26 mouse cellular contexts compared by ENCODE assay signal in genomic region chr15:11411846-11412245, GRCm38 (mm10).
"Had no signal": no experiment of that assay in that cellular context is flagged by ENCODE, and none has a peak within 500 bp of the region (broad histone marks: within the 10 kb centered on the region; RNA-seq: fewer than 3 reads in every experiment).

No protein-coding gene starts in this region.

- ATAC-seq: hindbrain, postnatal 0 days; intestine, embryonic 16.5 days; liver, embryonic 12.5 days had no signal

- H3K4me3 ChIP-seq: gastrocnemius, adult 2 months; heart, embryonic 10.5 days; heart, embryonic 12.5 days; hindbrain, embryonic 10.5 days; hindbrain, embryonic 12.5 days; hindbrain, embryonic 15.5 days; kidney, embryonic 15.5 days; limb, embryonic 12.5 days; limb, embryonic 15.5 days; liver, embryonic 12.5 days had no signal

- DNase-seq: gastrocnemius, adult 2 months; gastrocnemius, postnatal 10 days; gastrocnemius, postnatal 25 days; heart, adult 18-20 months; heart, postnatal 10 days; heart, postnatal 4 days; kidney, adult 11 months; kidney, adult 2 months; kidney, adult 9 months; kidney, postnatal 10 days; kidney, postnatal 36 days; layer of hippocampus, adult 9-11 months; layer of hippocampus, postnatal 36 days; left cerebral cortex, postnatal 4 days had no signal

- H3K4me2 ChIP-seq: heart, embryonic 12.5 days; hindbrain, embryonic 12.5 days; hindbrain, embryonic 15.5 days; kidney, embryonic 15.5 days; limb, embryonic 12.5 days; limb, embryonic 15.5 days; liver, embryonic 12.5 days had no signal

- H3K36me3 ChIP-seq: heart, embryonic 10.5 days; heart, embryonic 12.5 days; hindbrain, embryonic 10.5 days; hindbrain, embryonic 12.5 days; hindbrain, embryonic 15.5 days; kidney, embryonic 15.5 days; limb, embryonic 12.5 days; limb, embryonic 15.5 days; liver, embryonic 12.5 days had no signal

- H3K9ac ChIP-seq: heart, embryonic 12.5 days; hindbrain, embryonic 12.5 days; hindbrain, embryonic 15.5 days; kidney, embryonic 15.5 days; limb, embryonic 12.5 days; limb, embryonic 15.5 days; liver, embryonic 12.5 days; liver, embryonic 14.5 days had no signal

- H3K27ac ChIP-seq: gastrocnemius, adult 2 months; heart, embryonic 10.5 days; hindbrain, embryonic 10.5 days; hindbrain, embryonic 12.5 days; hindbrain, embryonic 15.5 days; hindbrain, postnatal 0 days; kidney, embryonic 15.5 days; limb, embryonic 12.5 days; limb, embryonic 15.5 days; liver, embryonic 12.5 days; liver, embryonic 14.5 days had no signal

- H3K9me3 ChIP-seq: heart, embryonic 10.5 days; heart, embryonic 12.5 days; hindbrain, embryonic 10.5 days; hindbrain, embryonic 12.5 days; hindbrain, embryonic 15.5 days; kidney, embryonic 15.5 days; limb, embryonic 12.5 days; limb, embryonic 15.5 days; liver, embryonic 12.5 days had no signal

- H3K27me3 ChIP-seq: heart, embryonic 12.5 days; hindbrain, embryonic 12.5 days; hindbrain, embryonic 15.5 days; kidney, embryonic 15.5 days; limb, embryonic 15.5 days; liver, embryonic 12.5 days had no signal

- H3K4me1 ChIP-seq: heart, embryonic 10.5 days; heart, embryonic 12.5 days; hindbrain, embryonic 10.5 days; hindbrain, embryonic 12.5 days; hindbrain, embryonic 15.5 days; kidney, embryonic 15.5 days; liver, embryonic 12.5 days had no signal
